Mouse (Mus musculus) neural tube, embryonic 14.5 days (tissue): ENCODE results near the gene Saysd1. TPM values are rescaled to one million over a fixed set of nuclear protein-coding genes. Genes with fewer than 3 reads are reported as not detected.

ENCODE experiments used
- ATAC-seq: fragments of 200-750 bp; cut with Nextera tagmentation; 2 replicates; pipeline ENCODE4 v1.8.0; 2017; ENCODE audit warnings: low read depth, mild to moderate bottlenecking, moderate TSS enrichment, moderate library complexity
- H3K27ac ChIP-seq: fragments of 300-500 bp; sonication (generic); 2 replicates; pipeline ENCODE4 v1.5.1; 2014; ENCODE audit warnings: low read depth, mild to moderate bottlenecking, control low read depth, low read length, moderate library complexity, mixed read lengths
- H3K27me3 ChIP-seq: fragments of 300-500 bp; sonication (generic); 2 replicates; pipeline ENCODE4 v1.6.1; 2014; ENCODE audit warnings: low read length; ENCODE audit not compliant: control insufficient read depth, insufficient read depth
- H3K36me3 ChIP-seq: fragments of 300-500 bp; sonication (generic); 2 replicates; pipeline ENCODE4 v1.6.1; 2014; ENCODE audit warnings: low read length, mixed read lengths; ENCODE audit not compliant: control insufficient read depth, insufficient read depth
- H3K4me1 ChIP-seq: fragments of 300-500 bp; sonication (generic); 2 replicates; pipeline ENCODE4 v1.6.1; 2014; ENCODE audit warnings: low read length; ENCODE audit not compliant: control insufficient read depth, insufficient read depth
- H3K4me2 ChIP-seq: fragments of 300-500 bp; sonication (generic); 2 replicates; pipeline ENCODE4 v1.6.1; 2014; ENCODE audit warnings: mild to moderate bottlenecking, low read depth, low read length, control low read depth
- H3K4me3 ChIP-seq: fragments of 300-500 bp; sonication (generic); 2 replicates; pipeline ENCODE4 v1.5.1; 2014; ENCODE audit warnings: low read depth, low read length, control low read depth, mixed read lengths
- H3K9ac ChIP-seq: fragments of 300-500 bp; sonication (generic); replicated peaks from 2 replicates; pipeline ENCODE4 v1.6.1; 2014; ENCODE audit warnings: low read depth, mild to moderate bottlenecking, control low read depth, low read length, mixed read lengths
- H3K9me3 ChIP-seq: fragments of 300-500 bp; sonication (generic); 2 replicates; pipeline ENCODE4 v1.6.1; 2016; ENCODE audit warnings: low read length; ENCODE audit not compliant: control insufficient read depth
- WGBS: fragments of 180-500 bp; shearing (Covaris S2); extraction: QIAGEN DNeasy Blood & Tissue Kit; methylation state at CpG from one replicate; pipeline ENCODE4 v1.1.7; 2014; 5-methylcytosine and 5-hydroxymethylcytosine counted together
- polyA plus RNA-seq: library from polyadenylated mRNA; unstranded; fragments of >200 nt; fragmentation: Nextera tagmentation; extraction: Ambion mirVana; gene quantifications from 2 replicates; pipeline ENCODE4 v1.2.1, GENCODE M21; 2014

Saysd1 gene
- polyA plus RNA-seq, 1 experiment from 2014 or later = 16.0 TPM

- WGBS = 52% methylated on average over 4 of the region's 4 CpGs
Observed at GRCm38 (mm10) chr14:20103207-20103606, 35.1 kb downstream of the Saysd1 start.

GRCm38 (mm10) chr14:20098061-20098460, 40.3 kb downstream of the Saysd1 start:
- Histone ChIP-seq H3K9ac (no peak overlapping the region), H3K27me3 (no peaks in the 10 kb centered on the region), H3K27ac (no peak overlapping the region), H3K4me1 (no peaks in the 10 kb centered on the region), H3K36me3 (no peaks in the 10 kb centered on the region), H3K4me2 (no peak overlapping the region), H3K9me3 (no peaks in the 10 kb centered on the region), H3K4me3 (no peak overlapping the region)
- no peak for ATAC-seq
- WGBS = 61% methylated on average over 5 of the region's 5 CpGs

More at GRCm38 (mm10) chr14:20103207-20103606, 35.1 kb downstream of the Saysd1 start:
- H3K4me1 ChIP-seq = no peaks in the 10 kb centered on the region
- ATAC-seq = no peak
- no peak overlapping the region for H3K4me3 ChIP-seq
- H3K9ac ChIP-seq = no peak overlapping the region
- H3K27ac ChIP-seq = no peak overlapping the region
- no peaks in the 10 kb centered on the region for H3K27me3 ChIP-seq
- no peak overlapping the region for H3K4me2 ChIP-seq
- H3K9me3 ChIP-seq = no peaks in the 10 kb centered on the region
- no peaks in the 10 kb centered on the region for H3K36me3 ChIP-seq

- H3K4me1 ChIP-seq = no peaks in the 10 kb centered on the region
- 49% methylated on average over 5 of the region's 5 CpGs for WGBS
- no peak overlapping the region for H3K9ac ChIP-seq
- H3K9me3 ChIP-seq = no peaks in the 10 kb centered on the region
- no peak overlapping the region for H3K27ac ChIP-seq
- no peak overlapping the region for H3K4me3 ChIP-seq
- ATAC-seq = no peak
- no peaks in the 10 kb centered on the region for H3K27me3 ChIP-seq
- no peaks in the 10 kb centered on the region for H3K36me3 ChIP-seq
- H3K4me2 ChIP-seq = no peak overlapping the region
Observed at GRCm38 (mm10) chr14:20094942-20095341, 43.4 kb downstream of the Saysd1 start.

- Histone ChIP-seq H3K9me3 (no peaks in the 10 kb centered on the region), H3K27me3 (no peaks in the 10 kb centered on the region), H3K36me3 (no peaks in the 10 kb centered on the region), H3K4me2 (no peak overlapping the region), H3K4me1 (no peaks in the 10 kb centered on the region), H3K27ac (no peak overlapping the region), H3K9ac (no peak overlapping the region), H3K4me3 (no peak overlapping the region)
- 20% methylated on average over 7 of the region's 7 CpGs for WGBS
- no peak for ATAC-seq
Observed at GRCm38 (mm10) chr14:20093493-20093892, 44.8 kb downstream of the Saysd1 start.

GRCm38 (mm10) chr14:20084335-20084734, 54.0 kb downstream of the Saysd1 start:
- Histone ChIP-seq H3K4me3 (no peak overlapping the region), H3K27me3 (no peaks in the 10 kb centered on the region), H3K9ac (no peak overlapping the region), H3K4me2 (no peak overlapping the region), H3K36me3 (no peaks in the 10 kb centered on the region), H3K27ac (no peak overlapping the region), H3K9me3 (no peaks in the 10 kb centered on the region), H3K4me1 (peaks cover 11% of the 10 kb centered on the region; the same call in 1 of the 2 replicates)
- ATAC-seq = no peak

- 2% methylated on average over 54 of the region's 56 CpGs for WGBS
- peak overlapping the region; percentile 97 for H3K27ac ChIP-seq
- H3K4me3 ChIP-seq = peak overlapping the region; percentile 57
- peak; percentile 98 for ATAC-seq
- peak overlapping the region; percentile 82 for H3K9ac ChIP-seq
- no peaks in the 10 kb centered on the region for H3K27me3 ChIP-seq
- peak overlapping the region; percentile 84 for H3K4me2 ChIP-seq
- H3K36me3 ChIP-seq = no peaks in the 10 kb centered on the region
- H3K9me3 ChIP-seq = no peaks in the 10 kb centered on the region
- H3K4me1 ChIP-seq = peaks cover 11% of the 10 kb centered on the region; the same call in 1 of the 2 replicates
Observed at GRCm38 (mm10) chr14:20082536-20083325, 55.6 kb downstream of the Saysd1 start.

GRCm38 (mm10) chr14:20081937-20082533, 56.3 kb downstream of the Saysd1 start:
- Histone ChIP-seq H3K27ac (peak overlapping the region; percentile 97), H3K27me3 (no peaks in the 10 kb centered on the region), H3K4me3 (peak overlapping the region; percentile 57), H3K4me2 (peak overlapping the region; percentile 84), H3K9ac (peak overlapping the region; percentile 82), H3K36me3 (no peaks in the 10 kb centered on the region), H3K4me1 (peaks cover 11% of the 10 kb centered on the region; the same call in 1 of the 2 replicates), H3K9me3 (no peaks in the 10 kb centered on the region)
- 76% methylated on average over 5 of the region's 5 CpGs for WGBS
- no peak for ATAC-seq

- H3K27me3 ChIP-seq = no peaks in the 10 kb centered on the region
- no peak for ATAC-seq
- no peak overlapping the region for H3K4me3 ChIP-seq
- H3K9ac ChIP-seq = no peak overlapping the region
- H3K27ac ChIP-seq = no peak overlapping the region
- H3K4me1 ChIP-seq = peaks cover 11% of the 10 kb centered on the region; the same call in 1 of the 2 replicates
- 80% methylated on average over 1 of the region's 1 CpGs for WGBS
- no peaks in the 10 kb centered on the region for H3K9me3 ChIP-seq
- H3K4me2 ChIP-seq = no peak overlapping the region
- no peaks in the 10 kb centered on the region for H3K36me3 ChIP-seq
Observed at GRCm38 (mm10) chr14:20081084-20081483, 57.2 kb downstream of the Saysd1 start.

GRCm38 (mm10) chr14:20077181-20077580, 61.2 kb downstream of the Saysd1 start:
- Histone ChIP-seq H3K27me3 (no peaks in the 10 kb centered on the region), H3K4me1 (peaks cover 7% of the 10 kb centered on the region; the same call in 1 of the 2 replicates), H3K4me2 (no peak overlapping the region), H3K9me3 (no peaks in the 10 kb centered on the region), H3K27ac (no peak overlapping the region), H3K4me3 (no peak overlapping the region), H3K9ac (no peak overlapping the region), H3K36me3 (no peaks in the 10 kb centered on the region)
- 79% methylated on average over 6 of the region's 6 CpGs for WGBS
- ATAC-seq = no peak
